Mouse (Mus musculus) stomach, postnatal 0 days (tissue): Measurements from ENCODE around the gene Ythdf1.

Source experiments
- CTCF ChIP-seq: IDR thresholded peaks from 2 replicates; pipeline ENCODE4 v1.5.1; 2016; ENCODE audit warnings: antibody characterized with exemption, low read depth, mild to moderate bottlenecking, moderate library complexity
- EP300 ChIP-seq: optimal IDR thresholded peaks from 2 replicates; pipeline ENCODE3; 2016; ENCODE audit warnings: antibody characterized with exemption

DNA sequence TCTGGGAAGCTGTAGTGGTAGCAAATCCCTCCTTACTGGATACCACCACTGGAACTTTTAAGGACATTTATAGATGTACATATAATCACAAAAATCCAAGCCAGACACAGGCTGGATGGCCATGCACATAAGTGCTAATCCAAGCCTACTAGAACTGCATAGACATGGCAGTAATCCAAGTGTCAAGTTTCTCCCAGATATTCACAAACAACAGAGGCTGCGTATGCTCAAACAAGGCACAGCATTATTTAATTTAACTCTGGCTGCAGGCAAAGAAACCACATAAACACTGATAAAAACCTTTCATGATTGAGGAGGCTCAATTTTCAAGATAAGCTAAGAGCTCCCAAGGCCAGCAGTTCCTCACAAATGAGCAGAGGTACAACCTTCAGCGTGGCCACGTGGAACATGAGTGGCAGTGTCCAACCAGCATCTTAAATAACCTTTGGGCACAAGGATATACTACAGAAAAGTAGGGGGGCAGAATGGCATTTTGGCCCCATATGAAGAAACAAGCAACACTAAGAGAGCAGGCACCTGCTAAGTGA lies 4.8 kb downstream of the Ythdf1 start:
- TF ChIP-seq CTCF: no peak
- no peak for TF ChIP-seq EP300
